Mouse (Mus musculus): ENCODE measurements around the gene Gm5617. TPM values are rescaled to one million over a fixed set of nuclear protein-coding genes. Genes with fewer than 3 reads are reported as not detected.

Gene Gm5617
- 23.5 TPM for polyA plus RNA-seq (2017; shearing (Covaris generic))

GRCm38 (mm10) chr9:48494817-48495547 lies at the start of gene Gm5617, which contains the start of gene Rbm7:
Gene Gm5617, plus strand, starts transcription at chr9:48495442.
Gene Rbm7, minus strand, starts transcription at chr9:48495299.

GRCm38 (mm10) chr9:48480411-48481213 lies 14.6 kb upstream of the Gm5617 start, which contains the start of gene Rexo2:
Gene Rexo2, minus strand, starts transcription at chr9:48480623.

Other genes starting within 250 kb of the Gm5617 start
- gene Nxpe2, start 142.0 kb upstream of the Gm5617 start, polyA plus RNA-seq (2017; shearing (Covaris generic)): 0.14 TPM
- gene Rexo2, start 14.8 kb upstream of the Gm5617 start, polyA plus RNA-seq (2017; shearing (Covaris generic)): 143 TPM
- gene Rbm7, start 143 bp upstream of the Gm5617 start, polyA plus RNA-seq (2017; shearing (Covaris generic)): 205 TPM
- not detected for gene Nnmt, start 109.7 kb downstream of the Gm5617 start, polyA plus RNA-seq (2017; shearing (Covaris generic))

All from CD4-positive, CD25-positive, alpha-beta regulatory T cell, adult 9 weeks (primary cell).